Mouse (Mus musculus): ENCODE results near the gene 2210010C04Rik.
A peak's percentile ranks its signal among the peaks of the same experiment; 100 is the strongest.

2210010C04Rik gene

GRCm38 (mm10) chr6:41035409-41035808, at the start of gene 2210010C04Rik:
Gene 2210010C04Rik, minus strand, starts transcription at chr6:41035509.
- DNase-seq (ENCODE audit: low read depth, low spot score): no peak

DNA sequence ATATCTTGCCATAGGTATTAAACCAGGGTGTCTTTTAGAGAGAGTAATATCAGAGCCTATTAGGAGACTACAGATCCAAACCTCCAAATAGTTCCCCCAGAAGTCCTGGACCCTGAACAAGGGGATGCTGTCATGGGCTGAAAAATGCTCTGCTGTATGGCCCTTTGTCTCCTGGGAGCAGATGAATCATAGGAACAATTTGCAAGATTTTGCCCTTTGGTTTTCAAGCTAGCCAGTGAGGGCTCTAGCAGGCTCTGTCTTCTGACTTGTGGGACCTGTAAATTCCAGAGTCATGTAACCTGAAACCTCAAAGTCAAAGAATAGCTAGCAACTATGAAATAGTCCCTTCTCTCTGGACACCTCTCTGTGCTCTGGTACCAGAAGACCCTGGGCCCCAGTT, 44.8 kb upstream of the 2210010C04Rik start:
- DNase-seq (ENCODE audit: low read depth, low spot score): no peak

DNA sequence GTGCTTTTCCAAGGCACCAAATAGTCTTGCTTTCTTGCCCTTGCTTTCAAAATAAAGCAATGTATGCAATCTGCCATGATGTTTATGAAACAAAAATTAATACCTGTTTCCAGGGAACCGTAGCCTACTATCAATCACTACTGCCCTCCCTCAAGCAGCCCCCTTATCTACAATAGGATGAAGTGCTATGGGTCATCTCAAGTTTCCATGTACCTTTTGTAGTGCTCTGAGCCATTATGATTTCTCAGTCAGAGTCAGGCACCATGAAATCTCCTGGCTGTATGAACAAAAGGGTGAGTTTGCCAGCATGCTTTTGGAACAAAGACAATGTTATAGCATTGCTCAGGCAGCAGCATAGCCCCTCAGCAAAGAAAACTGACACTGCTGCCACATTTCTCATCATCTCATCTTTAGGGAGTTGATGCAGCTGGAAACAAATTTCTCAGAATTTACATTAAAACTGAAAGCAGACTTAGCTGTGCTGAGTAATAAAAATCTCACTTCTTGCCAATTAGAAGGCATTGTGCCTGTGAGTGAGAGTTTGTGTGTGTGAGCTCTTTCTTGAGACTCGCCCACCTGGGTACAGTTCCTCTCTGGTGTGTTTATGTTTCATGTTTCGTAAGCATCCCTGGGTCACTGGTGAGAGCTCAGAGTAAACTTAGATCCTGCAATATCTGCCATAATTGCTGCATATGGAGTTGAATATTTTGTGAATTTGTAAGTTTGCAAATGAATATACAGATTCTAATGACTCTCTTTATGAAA, 43.4 kb upstream of the 2210010C04Rik start:
- DNase-seq (ENCODE audit: low read depth, low spot score): no peak

DNA sequence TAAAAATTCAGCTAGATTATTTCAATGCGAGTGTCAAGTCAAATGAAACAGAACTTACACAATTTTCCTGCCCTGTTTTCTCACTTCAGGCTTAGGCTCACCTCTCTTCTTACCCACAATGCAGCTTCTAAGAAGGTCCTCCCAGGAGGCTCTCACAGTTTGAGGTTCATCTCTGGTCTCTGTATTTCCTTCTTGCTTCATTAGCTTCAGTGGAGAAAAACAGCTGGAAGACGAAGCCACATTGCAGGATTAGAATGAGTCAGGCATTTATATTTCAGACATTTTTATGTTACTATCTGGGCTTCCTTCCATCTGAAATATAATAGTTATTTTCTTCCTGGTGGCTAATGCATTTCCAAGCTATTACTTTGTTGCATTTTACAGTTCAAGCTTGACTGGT, 40.4 kb upstream of the 2210010C04Rik start:
- no peak for DNase-seq (ENCODE audit: low read depth, low spot score)

DNA sequence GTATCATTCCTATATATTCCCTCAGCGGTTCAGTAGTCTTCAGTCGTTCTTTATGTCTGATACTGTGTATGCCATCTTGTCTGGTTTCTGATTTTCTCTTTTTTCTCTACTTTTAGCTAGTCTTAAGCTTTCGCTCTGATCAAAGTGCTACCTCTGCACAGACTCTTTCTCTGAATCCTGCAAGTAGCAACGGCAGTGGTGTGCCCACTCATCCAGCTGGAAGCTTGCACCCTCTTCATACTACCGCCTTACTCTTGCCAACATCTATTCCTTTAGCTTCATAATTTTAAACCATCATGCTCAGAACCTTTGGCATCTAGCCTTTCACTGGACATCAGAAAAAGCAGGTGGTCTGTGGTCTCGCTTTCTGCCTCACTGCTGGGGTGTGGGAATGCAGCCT, 28.0 kb upstream of the 2210010C04Rik start:
- no peak for DNase-seq (ENCODE audit: low read depth, low spot score)

DNA sequence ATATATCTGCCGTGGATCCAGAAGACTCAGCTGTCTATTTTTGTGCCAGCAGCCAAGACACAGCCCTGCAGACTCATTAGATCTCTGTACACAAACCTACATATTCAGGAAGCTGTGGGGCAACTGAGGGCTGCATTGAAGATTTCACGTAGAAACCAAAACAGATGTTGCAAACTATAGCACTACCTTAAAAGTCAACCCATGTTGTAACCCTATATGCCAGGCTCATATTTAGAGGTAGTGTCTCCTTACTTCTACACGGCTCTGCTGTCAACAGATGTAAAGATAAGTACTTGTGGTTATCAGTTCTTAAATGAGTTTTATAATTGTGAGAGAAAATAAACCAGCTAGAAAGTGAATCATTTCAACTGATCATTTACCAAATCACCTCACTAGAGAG, 27.4 kb upstream of the 2210010C04Rik start:
- no peak for DNase-seq (ENCODE audit: low read depth, low spot score)

DNA sequence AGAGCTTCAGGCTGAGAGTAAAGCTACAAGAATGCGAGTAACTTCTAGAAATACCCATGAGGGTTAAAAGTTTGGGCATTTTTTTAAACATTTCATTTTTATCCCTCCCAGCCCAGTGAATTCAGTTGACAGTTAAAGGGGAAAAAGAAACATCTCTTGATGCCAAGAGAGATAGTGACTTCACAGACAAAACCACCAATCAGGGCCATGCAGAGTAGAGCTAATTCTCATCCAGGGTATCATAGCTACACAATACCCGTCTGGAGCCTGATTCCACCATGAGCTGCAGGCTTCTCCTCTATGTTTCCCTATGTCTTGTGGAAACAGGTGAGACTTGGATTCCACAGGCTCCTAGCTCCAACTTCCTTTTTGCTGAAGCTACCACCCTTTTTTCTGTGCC, 26.8 kb upstream of the 2210010C04Rik start:
- no peak for DNase-seq (ENCODE audit: low read depth, low spot score)

GRCm38 (mm10) chr6:41061085-41061484, 25.8 kb upstream of the 2210010C04Rik start:
- no peak for DNase-seq (ENCODE audit: low read depth, low spot score)

DNA sequence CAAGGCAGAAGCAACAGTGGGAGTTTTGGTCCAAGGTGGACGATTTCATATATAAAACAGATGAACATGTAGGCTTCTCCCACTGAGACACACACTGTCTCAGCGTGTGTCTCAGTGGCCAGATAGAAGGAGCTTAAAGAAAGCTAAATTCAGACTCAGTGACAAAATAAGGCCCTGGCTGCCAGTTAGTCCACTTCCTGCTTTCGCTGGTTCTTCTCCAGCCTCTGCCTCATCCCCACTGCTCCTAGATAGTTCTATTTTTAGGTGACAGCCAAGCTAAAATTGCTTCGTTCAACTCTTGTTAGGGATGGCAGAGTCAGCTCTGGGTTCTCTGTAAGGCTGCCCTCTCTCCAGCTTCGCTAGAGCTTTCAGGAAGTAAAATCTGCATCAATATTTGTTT, 22.3 kb upstream of the 2210010C04Rik start:
- no peak for DNase-seq (ENCODE audit: low read depth, low spot score)

DNA sequence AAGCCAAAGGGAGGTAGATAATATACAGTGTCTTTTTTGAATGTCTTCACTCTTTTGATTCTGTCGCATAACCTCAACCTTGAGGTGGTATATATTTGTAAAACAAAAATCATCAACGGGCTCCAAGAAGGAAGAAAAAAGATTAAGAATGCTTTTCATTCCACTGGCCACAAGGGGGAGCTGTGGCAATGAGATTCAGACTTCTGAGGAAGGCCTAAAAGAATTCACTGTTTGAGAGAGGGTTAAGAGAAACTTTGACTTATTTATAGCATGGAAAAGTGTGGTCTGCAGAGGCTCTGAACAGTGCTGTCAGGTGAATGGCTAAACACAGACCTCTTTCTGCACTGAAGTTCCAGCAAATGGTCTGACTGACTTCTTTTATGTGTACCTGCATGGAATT, 20.3 kb upstream of the 2210010C04Rik start:
- DNase-seq (ENCODE audit: low read depth, low spot score): peak; percentile 11

DNA sequence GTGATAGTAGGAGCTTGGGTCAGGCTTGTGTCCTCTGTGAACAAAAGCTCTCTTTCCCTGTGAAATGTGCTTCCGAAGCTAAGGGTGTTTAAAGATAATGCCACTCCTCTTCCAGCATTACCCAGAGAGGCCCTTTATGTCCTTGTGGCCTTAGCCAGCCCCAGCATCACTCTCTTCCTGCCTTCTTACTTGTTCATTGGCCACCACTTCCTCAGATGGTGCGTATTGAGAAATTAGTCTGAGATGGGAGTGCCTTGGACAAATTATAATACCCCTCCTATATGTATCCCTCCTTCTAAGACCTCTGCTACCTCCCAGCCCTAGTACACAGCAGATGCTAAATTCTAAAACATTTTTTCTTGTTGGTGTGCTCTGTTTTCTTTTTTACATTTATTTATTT, 19.1 kb upstream of the 2210010C04Rik start:
- DNase-seq (ENCODE audit: low read depth, low spot score): no peak

GRCm38 (mm10) chr6:41051824-41052223, 16.5 kb upstream of the 2210010C04Rik start:
- no peak for DNase-seq (ENCODE audit: low read depth, low spot score)

DNA sequence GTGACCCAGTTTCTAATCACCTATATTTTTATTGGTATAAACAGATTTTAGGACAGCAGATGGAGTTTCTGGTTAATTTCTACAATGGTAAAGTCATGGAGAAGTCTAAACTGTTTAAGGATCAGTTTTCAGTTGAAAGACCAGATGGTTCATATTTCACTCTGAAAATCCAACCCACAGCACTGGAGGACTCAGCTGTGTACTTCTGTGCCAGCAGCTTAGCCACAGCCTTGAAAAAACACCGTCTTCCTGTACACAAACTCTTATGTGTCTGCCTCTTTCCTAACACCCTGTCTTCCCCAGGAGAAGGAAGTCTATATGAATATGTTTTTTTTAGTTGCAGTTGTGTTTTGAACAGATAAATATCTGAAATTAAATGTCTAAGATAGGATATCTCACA, 13.3 kb upstream of the 2210010C04Rik start:
- DNase-seq (ENCODE audit: low read depth, low spot score): no peak

DNA sequence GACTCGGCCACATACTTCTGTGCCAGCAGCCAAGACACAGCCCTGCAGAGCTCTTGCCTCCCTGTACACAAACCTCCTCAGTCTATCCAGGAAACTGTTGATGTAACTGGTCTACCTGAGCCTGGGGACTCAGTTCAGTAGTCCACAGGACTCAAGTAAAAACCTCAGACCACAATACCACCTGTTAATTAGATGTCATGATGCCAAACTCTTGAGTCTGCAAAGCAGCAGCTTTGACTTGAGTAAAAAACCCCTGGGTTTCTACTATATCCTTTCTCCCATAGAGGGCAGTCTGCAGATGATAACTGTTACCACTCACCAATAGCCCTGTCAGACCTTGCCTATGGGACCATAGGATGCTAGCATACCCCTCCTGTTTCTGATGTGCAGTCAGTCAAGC, 12.7 kb upstream of the 2210010C04Rik start:
- DNase-seq (ENCODE audit: low read depth, low spot score): no peak

GRCm38 (mm10) chr6:41047202-41047601, 11.9 kb upstream of the 2210010C04Rik start:
- DNase-seq (ENCODE audit: low read depth, low spot score): no peak

DNA sequence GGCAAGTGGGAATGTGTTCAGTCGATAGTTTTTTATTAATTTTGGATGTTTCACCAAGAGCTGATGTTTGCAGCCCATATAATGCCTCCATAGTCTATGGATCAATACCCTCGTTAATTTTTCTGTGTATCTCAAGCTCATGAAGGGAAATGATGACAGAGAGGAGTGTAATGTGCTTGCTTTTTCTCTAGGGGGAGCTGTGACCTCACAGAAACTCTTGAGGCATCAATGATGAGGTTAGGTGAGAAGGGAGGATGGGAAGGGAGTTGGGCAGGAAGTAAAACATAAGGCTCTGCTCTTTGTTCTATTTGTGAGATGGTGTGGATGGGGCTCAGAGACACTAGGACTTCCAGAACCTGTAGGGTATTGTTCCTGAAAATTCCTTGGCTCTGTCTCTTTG, 11.2 kb upstream of the 2210010C04Rik start:
- no peak for DNase-seq (ENCODE audit: low read depth, low spot score)

- DNase-seq (ENCODE audit: low read depth, low spot score): no peak
Observed at GRCm38 (mm10) chr6:41044753-41045152, 9.4 kb upstream of the 2210010C04Rik start.

DNA sequence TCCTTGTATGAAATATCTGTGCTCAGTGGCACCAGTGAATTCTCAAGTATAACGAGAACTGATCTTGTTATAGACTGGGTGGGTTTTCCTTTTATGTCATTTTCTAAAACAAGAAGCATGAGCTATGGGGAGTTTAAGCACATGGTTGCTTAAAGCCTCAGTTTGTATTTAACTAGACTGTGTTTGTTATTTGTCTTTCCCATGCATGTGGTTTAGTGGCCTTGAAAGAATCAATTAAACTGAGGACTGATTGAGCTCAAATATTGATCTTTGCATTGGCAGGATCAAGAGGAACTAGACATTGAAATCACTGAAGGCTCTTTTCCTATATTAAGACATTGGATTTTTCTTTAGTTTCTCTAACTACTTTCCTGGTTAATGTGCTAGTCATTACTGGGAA, 9.0 kb upstream of the 2210010C04Rik start:
- DNase-seq (ENCODE audit: low read depth, low spot score): no peak

GRCm38 (mm10) chr6:41032802-41033201, 2.5 kb downstream of the 2210010C04Rik start:
- DNase-seq (ENCODE audit: low read depth, low spot score): no peak

DNA sequence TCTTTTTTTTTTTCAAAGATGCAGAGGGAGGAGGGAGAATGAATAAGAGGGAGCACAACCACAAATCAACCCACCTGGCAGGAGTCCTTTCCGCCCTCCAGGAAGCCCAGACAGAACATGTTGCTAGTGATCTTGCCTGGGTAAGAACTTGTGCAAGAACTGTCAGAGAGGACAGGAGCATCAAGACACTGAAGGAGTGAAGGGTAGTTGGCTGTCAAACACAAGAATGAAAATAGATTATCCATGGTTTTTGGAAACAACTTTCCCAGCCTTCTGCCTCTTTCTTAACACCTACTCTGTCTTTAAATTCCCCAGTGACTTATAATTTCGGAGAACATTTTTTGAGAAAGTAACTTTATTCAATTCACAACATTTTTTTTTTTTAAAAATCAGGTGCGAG, 3.1 kb downstream of the 2210010C04Rik start:
- no peak for DNase-seq (ENCODE audit: low read depth, low spot score)

DNA sequence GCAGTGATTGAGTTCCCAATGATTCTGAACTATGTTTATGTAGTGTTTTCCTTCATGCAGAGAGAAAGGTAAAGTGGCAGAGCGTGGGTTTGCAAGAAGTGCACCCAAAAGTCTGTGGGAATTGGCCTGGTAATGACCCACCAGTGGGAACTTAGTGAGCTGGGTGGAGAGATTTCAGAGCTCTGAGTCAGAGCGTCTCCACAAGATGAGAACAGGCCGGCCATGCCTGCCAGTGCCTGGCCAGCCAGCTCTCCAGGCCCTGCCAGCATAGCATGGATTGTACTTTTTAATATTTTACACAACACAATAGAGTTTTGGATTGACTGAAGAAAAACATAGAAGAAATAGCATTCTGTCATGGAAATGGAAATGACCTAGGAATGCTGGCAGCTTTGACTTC, 4.5 kb downstream of the 2210010C04Rik start:
- no peak for DNase-seq (ENCODE audit: low read depth, low spot score)

DNA sequence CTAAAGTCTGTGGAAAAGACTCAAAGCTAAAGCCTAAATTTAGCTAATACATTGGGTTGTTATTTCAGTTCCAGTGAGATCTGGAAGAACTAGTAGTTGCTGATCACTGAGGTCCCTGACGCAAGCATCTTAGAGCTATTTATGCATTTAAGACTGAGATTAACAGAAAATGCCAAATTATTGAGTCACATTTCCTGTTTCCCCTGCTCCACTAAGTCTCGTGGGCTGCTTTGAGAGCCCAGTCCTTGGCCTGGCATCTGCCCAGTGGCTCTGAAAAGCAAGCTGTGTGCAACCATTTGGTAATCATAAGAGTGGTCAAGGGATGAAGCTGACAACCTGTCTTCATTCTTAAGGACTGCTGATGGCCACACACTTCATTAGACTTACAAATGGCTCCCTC, 8.3 kb downstream of the 2210010C04Rik start:
- no peak for DNase-seq (ENCODE audit: low read depth, low spot score)

DNA sequence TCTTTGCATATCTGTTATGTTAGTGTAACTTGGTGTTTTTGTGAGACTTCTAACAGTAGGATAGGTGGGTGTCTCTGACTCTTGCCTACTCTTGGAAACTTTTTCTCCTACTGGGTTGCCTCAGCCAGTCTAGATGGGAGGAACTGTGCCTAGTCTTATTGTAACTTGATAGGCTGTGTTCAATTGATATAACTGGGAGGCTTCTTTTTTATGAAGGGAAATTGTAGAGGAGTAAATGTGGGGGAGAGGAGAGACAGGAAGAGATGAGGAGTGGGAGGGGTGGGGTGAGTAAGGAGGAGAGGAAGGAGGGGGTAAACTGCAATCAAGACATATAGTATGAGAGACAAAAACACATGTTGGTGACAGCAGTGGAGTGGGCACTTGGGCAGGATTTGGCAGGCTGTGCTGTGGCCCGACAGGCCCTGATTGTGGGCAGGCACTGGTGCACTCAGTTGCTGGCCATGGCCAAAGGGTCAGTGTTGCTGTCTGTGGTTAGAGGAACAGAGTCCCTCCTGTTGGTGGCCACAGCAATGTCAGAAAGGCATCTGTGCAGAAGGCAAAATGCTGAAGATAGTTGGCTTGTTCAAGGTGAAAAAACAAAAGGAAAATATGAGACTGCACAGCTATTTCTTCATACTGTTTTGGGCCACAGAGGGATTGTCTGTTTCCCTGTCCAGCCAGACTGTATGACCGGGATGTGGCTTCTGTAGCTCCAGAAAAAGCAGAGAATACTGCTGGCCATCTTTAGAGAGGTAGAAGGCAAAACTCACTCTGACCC, 9.2 kb downstream of the 2210010C04Rik start:
- DNase-seq (ENCODE audit: low read depth, low spot score): no peak

Data from c-Kit-negative CD71-positive TER-119-positive erythroid progenitor cells, embryonic 14.5 days (primary cell).